Mouse (Mus musculus): ENCODE data around the gene Krtap10-4. TPM values are rescaled to one million over a fixed set of nuclear protein-coding genes. Genes with fewer than 3 reads are reported as not detected.
"Not testable (repeated sequence)": the region's sequence is repeated elsewhere in the genome, so short reads cannot be mapped to it uniquely, and the experiment has no call there.

The Krtap10-4 gene
- polyA plus RNA-seq, 1 experiment from 2014 or later: not detected

DNA sequence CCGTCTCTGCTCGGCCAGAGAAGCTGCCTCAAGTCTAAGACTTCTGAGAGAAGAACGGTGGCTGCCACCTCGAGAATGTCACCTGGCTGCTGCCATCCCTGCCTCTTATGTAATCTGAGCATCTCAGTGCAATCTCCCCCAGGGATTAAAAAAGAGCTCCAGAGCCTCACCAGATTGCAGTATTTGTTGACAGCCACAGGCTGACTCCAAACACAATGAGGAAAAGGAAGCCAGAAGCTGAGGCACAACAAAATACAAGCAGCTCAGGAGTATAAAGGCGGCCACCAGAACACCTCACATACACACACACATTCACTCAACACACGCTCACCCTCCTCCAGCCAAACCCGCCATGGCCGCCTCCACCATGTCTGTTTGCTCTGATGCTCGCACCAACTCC, 8.8 kb upstream of the Krtap10-4 start, which contains the start of gene Krtap10-10:
Krtap10-10 (plus strand) TSS at position 301 of the 400 bp plus-strand sequence.
- H3K9me3 ChIP-seq (replicated peaks): no peaks in the 10 kb centered on the region
- no peaks in the 10 kb centered on the region for H3K4me1 ChIP-seq (replicated peaks)
- no peaks in the 10 kb centered on the region for H3K36me3 ChIP-seq
- H3K9ac ChIP-seq: no peak within 1 kb of the TSS
- H3K4me3 ChIP-seq: no peak within 1 kb of the TSS
- 65% methylated on average over 9 of the region's 9 CpGs for WGBS
- ATAC-seq (ENCODE audit: insufficient number of reproducible peaks, low FRiP score): no peak
- no peak within 1 kb of the TSS for H3K4me2 ChIP-seq
- no peaks in the 10 kb centered on the region for H3K27me3 ChIP-seq (replicated peaks)
- H3K27ac ChIP-seq (ENCODE audit: poor library complexity, severe bottlenecking): no peak within 1 kb of the TSS

DNA sequence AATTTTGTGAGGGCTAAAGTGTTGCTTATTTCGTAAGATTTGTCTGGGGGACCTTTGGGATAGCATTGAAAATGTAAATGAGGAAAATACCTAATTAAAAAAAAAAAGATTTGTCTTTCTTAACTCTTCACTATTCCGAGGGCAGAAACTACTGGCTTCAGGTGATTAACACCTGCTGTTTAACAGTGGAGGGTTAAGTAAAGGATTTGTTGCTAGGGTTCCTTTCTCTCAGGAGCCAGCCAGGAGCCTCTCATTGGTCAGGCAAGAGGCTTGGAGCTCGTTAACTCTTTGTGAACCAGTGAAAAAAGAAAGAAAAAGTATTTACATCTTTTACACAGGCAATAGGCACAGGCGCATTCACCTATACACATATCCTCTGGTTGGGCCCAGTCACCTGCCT, 7.7 kb downstream of the Krtap10-4 start:
- 0 out of 2 replicates have a peak, but pooled peaks cover 4% of the 10 kb centered on the region for H3K27me3 ChIP-seq (replicated peaks)
- no peak for ATAC-seq (ENCODE audit: insufficient number of reproducible peaks, low FRiP score)
- H3K36me3 ChIP-seq: no peaks in the 10 kb centered on the region
- H3K4me2 ChIP-seq: no peak overlapping the region
- WGBS: 41% methylated on average over 4 of the region's 4 CpGs
- H3K9me3 ChIP-seq (replicated peaks): 0 out of 2 replicates have a peak, but pooled peaks cover 6% of the 10 kb centered on the region
- no peak overlapping the region for H3K9ac ChIP-seq
- H3K27ac ChIP-seq (ENCODE audit: poor library complexity, severe bottlenecking): no peak overlapping the region
- no peaks in the 10 kb centered on the region for H3K4me1 ChIP-seq (replicated peaks)
- no peak overlapping the region for H3K4me3 ChIP-seq

DNA sequence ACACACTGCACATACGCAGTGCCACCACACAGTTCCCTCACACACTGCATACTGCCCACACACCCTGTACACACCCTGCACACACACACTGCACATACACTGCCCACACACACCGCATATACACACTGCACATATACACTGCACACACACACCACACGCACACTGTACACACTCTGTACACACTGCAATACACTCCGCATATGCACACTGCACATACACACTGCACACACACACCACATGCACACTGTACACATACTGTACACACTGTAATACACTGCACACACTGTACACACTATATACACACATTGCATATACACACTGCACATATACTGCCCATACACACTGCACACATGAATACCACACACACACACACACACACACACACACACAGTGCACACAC, 8.4 kb downstream of the Krtap10-4 start:
- no peak overlapping the region for H3K9ac ChIP-seq
- 0 out of 2 replicates have a peak, but pooled peaks cover 2% of the 10 kb centered on the region for H3K9me3 ChIP-seq (replicated peaks)
- ATAC-seq (ENCODE audit: insufficient number of reproducible peaks, low FRiP score): no peak
- no peak overlapping the region for H3K27ac ChIP-seq (ENCODE audit: poor library complexity, severe bottlenecking)
- no peak overlapping the region for H3K4me3 ChIP-seq
- WGBS: 94% methylated on average over 4 of the region's 4 CpGs
- no peak overlapping the region for H3K4me2 ChIP-seq
- H3K4me1 ChIP-seq (replicated peaks): no peaks in the 10 kb centered on the region
- 0 out of 2 replicates have a peak, but pooled peaks cover 7% of the 10 kb centered on the region for H3K27me3 ChIP-seq (replicated peaks)
- H3K36me3 ChIP-seq: no peaks in the 10 kb centered on the region

DNA sequence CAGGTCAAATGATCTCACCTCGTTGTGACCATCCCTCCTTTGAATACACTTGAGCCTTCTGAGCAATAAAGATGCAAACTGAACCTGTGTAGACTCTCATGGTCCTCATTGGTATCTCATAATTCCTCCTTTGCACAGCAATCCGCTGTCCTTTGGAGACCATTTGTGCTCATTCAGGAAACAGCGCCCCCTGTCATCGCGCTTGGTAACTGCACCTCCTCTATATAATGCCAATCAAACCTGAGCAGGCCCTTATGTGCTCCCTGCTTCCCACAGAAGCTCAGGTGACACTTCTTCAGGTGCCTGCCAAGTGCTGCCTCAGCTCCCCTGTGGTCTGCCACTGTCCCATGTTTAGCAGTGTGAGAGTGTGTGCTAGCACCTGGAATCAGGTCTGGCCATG, 11.4 kb downstream of the Krtap10-4 start:
- Histone ChIP-seq H3K36me3 (no peaks in the 10 kb centered on the region), H3K27me3 (replicated peaks) (0 out of 2 replicates have a peak, but pooled peaks cover 7% of the 10 kb centered on the region), H3K4me2 (no peak overlapping the region), H3K4me3 (no peak overlapping the region), H3K9me3 (replicated peaks) (no peaks in the 10 kb centered on the region), H3K27ac (ENCODE audit: poor library complexity, severe bottlenecking) (no peak overlapping the region), H3K4me1 (replicated peaks) (no peaks in the 10 kb centered on the region), H3K9ac (no peak overlapping the region)
- ATAC-seq (ENCODE audit: insufficient number of reproducible peaks, low FRiP score): no peak
- WGBS: 19% methylated on average over 5 of the region's 5 CpGs

DNA sequence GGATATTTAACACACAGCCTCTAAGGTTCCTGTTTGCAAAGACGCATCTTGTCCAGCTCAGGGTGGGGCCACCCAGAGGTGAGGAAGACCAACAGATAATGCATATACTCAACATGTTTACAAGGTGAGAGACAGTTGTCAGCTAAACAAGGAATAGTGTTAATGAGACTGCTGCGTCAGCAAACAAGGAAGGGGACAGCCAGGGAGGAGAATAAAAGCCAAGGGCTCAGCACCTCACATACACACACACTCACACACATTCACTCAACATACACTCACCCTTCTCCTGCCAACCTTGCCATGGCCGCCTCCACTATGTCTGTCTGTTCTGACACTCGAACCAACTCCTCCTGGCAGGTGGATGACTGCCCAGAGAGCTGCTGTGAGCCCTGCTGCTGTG, 12.5 kb downstream of the Krtap10-4 start, which contains the start of gene Gm2696:
Gm2696 (plus strand) TSS at position 301 of the 400 bp plus-strand sequence.
- Histone ChIP-seq H3K36me3 (no peaks in the 10 kb centered on the region), H3K9ac (no peak within 1 kb of the TSS), H3K27ac (ENCODE audit: poor library complexity, severe bottlenecking) (no peak within 1 kb of the TSS), H3K4me1 (replicated peaks) (no peaks in the 10 kb centered on the region), H3K4me3 (no peak within 1 kb of the TSS), H3K4me2 (no peak within 1 kb of the TSS), H3K9me3 (replicated peaks) (peaks cover 6% of the 10 kb centered on the region; the same call in 1 of the 2 replicates), H3K27me3 (replicated peaks) (0 out of 2 replicates have a peak, but pooled peaks cover 7% of the 10 kb centered on the region)
- ATAC-seq (ENCODE audit: insufficient number of reproducible peaks, low FRiP score): no peak
- 35% methylated on average over 4 of the region's 4 CpGs for WGBS

DNA sequence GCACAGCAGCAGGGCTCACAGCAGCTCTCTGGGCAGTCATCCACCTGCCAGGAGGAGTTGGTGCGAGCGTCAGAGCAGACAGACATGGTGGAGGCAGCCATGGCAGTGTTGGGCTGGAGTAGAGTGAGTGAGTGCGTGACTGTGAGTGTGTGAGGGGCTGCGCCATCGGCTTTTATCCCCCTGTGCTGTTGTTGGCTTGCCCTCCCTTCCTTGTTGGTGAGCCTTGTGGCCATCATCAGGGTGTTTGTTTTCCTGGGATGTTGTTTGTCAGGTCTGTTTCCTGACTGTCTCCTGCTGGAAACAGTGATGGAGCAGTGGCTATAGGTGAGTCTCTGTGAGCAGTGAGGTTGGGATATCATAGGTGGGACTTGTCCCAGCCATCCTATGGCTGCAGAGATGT, 15.2 kb downstream of the Krtap10-4 start, which contains the start of gene Gm9507:
Gm9507 (minus strand) TSS at position 101 of the 400 bp plus-strand sequence.
- H3K9ac ChIP-seq: no peak within 1 kb of the TSS
- H3K4me3 ChIP-seq: no peak within 1 kb of the TSS
- no peak for ATAC-seq (ENCODE audit: insufficient number of reproducible peaks, low FRiP score)
- H3K4me2 ChIP-seq: no peak within 1 kb of the TSS
- H3K27me3 ChIP-seq (replicated peaks): 0 out of 2 replicates have a peak, but pooled peaks cover 7% of the 10 kb centered on the region
- H3K9me3 ChIP-seq (replicated peaks): peaks cover 8% of the 10 kb centered on the region; the same call in 1 of the 2 replicates
- H3K4me1 ChIP-seq (replicated peaks): no peaks in the 10 kb centered on the region
- WGBS: 63% methylated on average over 5 of the region's 5 CpGs
- no peaks in the 10 kb centered on the region for H3K36me3 ChIP-seq
- H3K27ac ChIP-seq (ENCODE audit: poor library complexity, severe bottlenecking): no peak within 1 kb of the TSS

DNA sequence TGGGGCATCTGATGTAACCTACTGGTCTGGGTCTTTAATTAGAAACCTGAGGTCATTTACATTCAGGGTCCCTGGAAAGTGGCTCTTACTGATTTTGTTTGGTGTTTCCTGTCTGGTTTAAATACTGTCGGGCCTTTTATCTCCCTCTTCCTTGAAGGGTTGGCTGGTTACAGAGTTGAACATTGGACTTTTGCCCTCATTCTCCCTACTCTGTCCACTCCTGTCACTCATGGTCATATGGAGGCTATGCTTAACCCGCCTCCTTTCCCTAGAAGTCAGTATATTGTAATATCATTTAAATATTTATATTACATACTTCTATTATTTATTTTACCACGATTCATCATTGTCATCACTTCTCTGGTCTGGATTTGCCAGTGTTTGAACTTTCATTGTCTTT, 22.8 kb downstream of the Krtap10-4 start:
- no peak overlapping the region for H3K4me2 ChIP-seq
- no peak for ATAC-seq (ENCODE audit: insufficient number of reproducible peaks, low FRiP score)
- no peak overlapping the region for H3K9ac ChIP-seq
- H3K9me3 ChIP-seq (replicated peaks): 0 out of 2 replicates have a peak, but pooled peaks cover 2% of the 10 kb centered on the region
- no peak overlapping the region for H3K4me3 ChIP-seq
- no peaks in the 10 kb centered on the region for H3K27me3 ChIP-seq (replicated peaks)
- H3K27ac ChIP-seq (ENCODE audit: poor library complexity, severe bottlenecking): no peak overlapping the region
- H3K36me3 ChIP-seq: no peaks in the 10 kb centered on the region
- 61% methylated on average over 3 of the region's 3 CpGs for WGBS
- H3K4me1 ChIP-seq (replicated peaks): peaks cover 4% of the 10 kb centered on the region

DNA sequence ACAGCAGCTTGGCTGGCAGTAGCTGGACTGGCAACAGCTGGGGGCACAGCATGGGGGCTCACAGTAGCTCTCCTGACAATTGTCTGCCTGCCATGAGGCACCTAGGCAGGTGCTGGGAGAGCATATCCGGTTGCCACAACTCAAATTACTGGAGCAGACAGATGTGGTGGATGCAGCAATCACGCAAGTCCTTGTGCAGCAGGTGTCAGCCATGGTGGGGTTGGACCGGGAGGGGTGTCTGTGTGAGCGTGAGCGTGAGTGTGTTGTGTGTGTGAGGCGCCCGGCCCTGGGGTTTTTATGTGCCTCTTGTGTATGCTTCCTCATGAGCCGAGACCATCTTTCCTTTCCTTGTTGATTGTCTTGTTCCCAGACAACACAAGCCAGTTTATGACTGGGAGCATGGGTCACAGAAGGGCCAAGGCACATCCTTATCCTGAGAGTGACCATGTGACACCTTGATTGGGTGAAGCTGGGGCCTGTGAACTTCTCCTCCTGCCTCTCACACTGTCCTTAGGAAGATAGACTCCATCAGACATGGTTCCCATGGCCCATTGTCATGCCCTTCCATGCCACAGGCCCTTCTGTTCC, 27.9 kb downstream of the Krtap10-4 start, which contains the start of gene Gm19668:
Gm19668 (minus strand) TSS at position 213 of the 588 bp plus-strand sequence.
- 53% methylated on average over 8 of the region's 8 CpGs for WGBS
- Histone ChIP-seq H3K4me3 (no peak within 1 kb of the TSS), H3K4me2 (no peak within 1 kb of the TSS), H3K4me1 (replicated peaks) (peaks cover 22% of the 10 kb centered on the region), H3K27ac (ENCODE audit: poor library complexity, severe bottlenecking) (no peak within 1 kb of the TSS), H3K36me3 (no peaks in the 10 kb centered on the region), H3K9ac (no peak within 1 kb of the TSS), H3K9me3 (replicated peaks) (no peaks in the 10 kb centered on the region), H3K27me3 (replicated peaks) (no peaks in the 10 kb centered on the region)
- no peak for ATAC-seq (ENCODE audit: insufficient number of reproducible peaks, low FRiP score)

DNA sequence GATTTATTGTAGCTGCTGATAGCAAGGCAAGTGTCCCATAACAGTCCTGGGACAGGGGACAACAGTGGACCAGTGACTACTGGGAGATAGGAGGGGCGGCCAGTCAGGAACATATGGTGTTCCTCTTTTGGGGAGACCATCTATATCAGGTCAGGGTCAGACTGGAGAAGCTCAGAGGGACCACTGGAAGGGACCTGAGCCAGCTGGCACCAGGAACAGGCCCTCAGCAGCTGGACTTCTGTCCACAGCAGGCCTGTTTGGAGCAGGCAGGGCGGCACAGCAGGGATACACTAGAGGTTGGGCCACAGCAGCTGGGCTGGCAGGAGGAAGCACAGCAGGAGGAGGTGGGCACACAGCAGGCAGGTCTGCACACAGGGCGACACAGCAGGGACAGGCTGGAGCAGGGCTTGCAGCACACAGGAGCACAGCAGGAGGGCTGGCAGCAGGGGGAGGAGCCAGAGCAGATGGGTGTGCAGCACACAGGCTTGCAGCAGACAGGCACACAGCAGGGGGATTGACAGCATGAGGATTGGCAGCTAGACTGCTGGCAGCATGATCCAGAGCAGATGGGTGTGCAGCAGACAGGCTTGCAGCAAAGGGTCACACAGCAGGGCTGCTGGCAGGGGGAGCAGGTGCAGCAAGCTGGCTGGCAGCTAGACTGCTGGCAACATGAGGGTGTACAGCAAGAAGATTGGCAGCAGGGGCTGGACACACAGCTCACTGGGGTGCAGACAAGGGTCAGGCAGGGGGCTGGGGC, 28.6 kb downstream of the Krtap10-4 start:
- not testable (repeated sequence) for H3K4me2 ChIP-seq; H3K27ac ChIP-seq (ENCODE audit: poor library complexity, severe bottlenecking); H3K9ac ChIP-seq; ATAC-seq (ENCODE audit: insufficient number of reproducible peaks, low FRiP score); H3K36me3 ChIP-seq; H3K9me3 ChIP-seq (replicated peaks); H3K27me3 ChIP-seq (replicated peaks); H3K4me3 ChIP-seq
- WGBS: 35% methylated on average over 3 of the region's 3 CpGs
- H3K4me1 ChIP-seq (replicated peaks): peaks cover 22% of the 10 kb centered on the region

DNA sequence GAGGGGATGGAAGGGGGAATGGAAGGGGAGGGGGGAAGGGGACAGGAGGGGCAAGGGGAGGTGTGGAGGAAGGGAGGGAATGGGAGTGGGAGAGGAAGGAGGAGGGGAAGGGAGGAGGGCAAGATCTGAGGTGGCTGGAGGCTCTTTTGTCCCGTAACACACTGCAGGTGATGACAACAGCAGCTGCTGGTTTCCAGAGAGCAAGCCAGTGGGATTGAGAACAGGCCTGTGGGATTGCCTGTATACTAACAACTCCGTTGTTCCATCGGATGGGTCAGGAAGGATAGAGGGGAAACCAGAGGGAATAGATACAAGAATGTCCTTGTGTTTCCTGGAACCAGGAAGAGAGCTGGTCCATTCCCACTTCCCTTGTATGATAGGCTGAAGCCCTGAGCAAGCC, 29.2 kb downstream of the Krtap10-4 start:
- H3K27ac ChIP-seq (ENCODE audit: poor library complexity, severe bottlenecking): no peak overlapping the region
- ATAC-seq (ENCODE audit: insufficient number of reproducible peaks, low FRiP score): 0 out of 2 replicates have a peak, but pooled peaks have one; percentile 51
- H3K36me3 ChIP-seq: no peaks in the 10 kb centered on the region
- H3K4me3 ChIP-seq: no peak overlapping the region
- H3K4me2 ChIP-seq: no peak overlapping the region
- H3K9ac ChIP-seq: no peak overlapping the region
- H3K9me3 ChIP-seq (replicated peaks): no peaks in the 10 kb centered on the region
- no peaks in the 10 kb centered on the region for H3K27me3 ChIP-seq (replicated peaks)
- peaks cover 22% of the 10 kb centered on the region for H3K4me1 ChIP-seq (replicated peaks)
- WGBS: 3% methylated on average over 3 of the region's 3 CpGs

DNA sequence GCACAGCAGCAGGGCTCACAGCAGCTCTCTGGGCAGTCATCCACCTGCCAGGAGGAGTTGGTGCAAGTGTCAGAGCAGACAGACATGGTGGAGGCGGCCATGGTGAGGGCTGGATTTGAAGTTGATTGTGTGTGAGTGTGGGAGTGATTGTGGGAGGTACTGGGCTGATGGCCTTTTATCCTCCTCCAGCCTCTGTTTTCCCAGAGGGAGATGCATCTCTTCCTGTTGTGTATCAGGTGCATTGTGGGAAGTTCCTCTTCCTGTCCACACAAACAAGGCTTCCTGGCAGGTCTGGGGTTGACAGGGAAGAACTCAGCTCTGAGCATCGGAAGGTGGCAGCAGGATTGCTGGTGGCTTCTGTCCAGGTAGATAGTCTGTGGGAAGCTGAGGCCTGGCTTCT, 31.9 kb downstream of the Krtap10-4 start, which contains the start of gene Gm9639:
Gm9639 (minus strand) TSS at position 101 of the 400 bp plus-strand sequence.
- H3K4me3 ChIP-seq: no peak within 1 kb of the TSS
- no peaks in the 10 kb centered on the region for H3K9me3 ChIP-seq (replicated peaks)
- H3K9ac ChIP-seq: no peak within 1 kb of the TSS
- peaks cover 22% of the 10 kb centered on the region for H3K4me1 ChIP-seq (replicated peaks)
- H3K4me2 ChIP-seq: no peak within 1 kb of the TSS
- no peaks in the 10 kb centered on the region for H3K27me3 ChIP-seq (replicated peaks)
- no peaks in the 10 kb centered on the region for H3K36me3 ChIP-seq
- H3K27ac ChIP-seq (ENCODE audit: poor library complexity, severe bottlenecking): no peak within 1 kb of the TSS
- 67% methylated on average over 2 of the region's 2 CpGs for WGBS
- ATAC-seq (ENCODE audit: insufficient number of reproducible peaks, low FRiP score): no peak
